Mouse (Mus musculus) lung, postnatal 0 days (tissue): ENCODE results near the gene Ddx39b.

Experiments used
- CTCF ChIP-seq: IDR thresholded peaks from 2 replicates; pipeline ENCODE4 v1.5.1; 2016; ENCODE audit warnings: antibody characterized with exemption, mild to moderate bottlenecking
- EP300 ChIP-seq: IDR thresholded peaks from 2 replicates; pipeline ENCODE4 v1.6.1; 2016; ENCODE audit warnings: antibody characterized with exemption, mild to moderate bottlenecking, control low read depth

- TF ChIP-seq CTCF, result no peak
- no peak for TF ChIP-seq EP300
These were observed 26.0 kb downstream of the Ddx39b start for GRCm38 (mm10) chr17:35267399-35268086.
